Mouse (Mus musculus): Measurements from ENCODE around the gene AU040320. TPM values are rescaled to one million over a fixed set of nuclear protein-coding genes. Genes with fewer than 3 reads are reported as not detected.

AU040320 gene
- polyA plus RNA-seq, 1 experiment from 2014 or later = 24.1 TPM

GRCm38 (mm10) chr4:126770831-126771230, 17.5 kb downstream of the AU040320 start:
- H3K4me3 ChIP-seq (replicated peaks; ENCODE audit: low read length) = no peak overlapping the region
- no peak overlapping the region for H3K9ac ChIP-seq (ENCODE audit: low read length)
- 85% methylated on average over 4 of the region's 4 CpGs for WGBS
- H3K27ac ChIP-seq (ENCODE audit: low read length) = no peak overlapping the region
- 0 out of 2 replicates have a peak, but pooled peaks cover 2% of the 10 kb centered on the region for H3K4me1 ChIP-seq (ENCODE audit: control insufficient read depth, insufficient read depth, low read length)
- H3K36me3 ChIP-seq (ENCODE audit: control insufficient read depth, insufficient read depth, low read length) = no peaks in the 10 kb centered on the region
- no peak for ATAC-seq (ENCODE audit: insufficient read depth, low FRiP score)
- no peaks in the 10 kb centered on the region for H3K9me3 ChIP-seq (replicated peaks; ENCODE audit: control insufficient read depth, low read length)
- no peak overlapping the region for H3K4me2 ChIP-seq (ENCODE audit: low read depth, low read length)
- H3K27me3 ChIP-seq (ENCODE audit: control insufficient read depth, insufficient read depth, low read length) = no peaks in the 10 kb centered on the region

GRCm38 (mm10) chr4:126773871-126774270, 20.5 kb downstream of the AU040320 start:
- H3K4me3 ChIP-seq (replicated peaks; ENCODE audit: low read length) = no peak overlapping the region
- H3K4me2 ChIP-seq (ENCODE audit: low read depth, low read length) = no peak overlapping the region
- H3K36me3 ChIP-seq (ENCODE audit: control insufficient read depth, insufficient read depth, low read length) = no peaks in the 10 kb centered on the region
- H3K9me3 ChIP-seq (replicated peaks; ENCODE audit: control insufficient read depth, low read length) = no peaks in the 10 kb centered on the region
- no peak overlapping the region for H3K9ac ChIP-seq (ENCODE audit: low read length)
- H3K4me1 ChIP-seq (ENCODE audit: control insufficient read depth, insufficient read depth, low read length) = 0 out of 2 replicates have a peak, but pooled peaks cover 2% of the 10 kb centered on the region
- no peaks in the 10 kb centered on the region for H3K27me3 ChIP-seq (ENCODE audit: control insufficient read depth, insufficient read depth, low read length)
- no peak overlapping the region for H3K27ac ChIP-seq (ENCODE audit: low read length)
- no peak for ATAC-seq (ENCODE audit: insufficient read depth, low FRiP score)
- WGBS = 88% methylated on average over 6 of the region's 6 CpGs

- Histone ChIP-seq H3K4me1 (ENCODE audit: control insufficient read depth, insufficient read depth, low read length) (peaks cover 10% of the 10 kb centered on the region; the same call in 1 of the 2 replicates), H3K36me3 (ENCODE audit: control insufficient read depth, insufficient read depth, low read length) (no peaks in the 10 kb centered on the region), H3K9me3 (replicated peaks; ENCODE audit: control insufficient read depth, low read length) (no peaks in the 10 kb centered on the region), H3K27me3 (ENCODE audit: control insufficient read depth, insufficient read depth, low read length) (no peaks in the 10 kb centered on the region), H3K27ac (ENCODE audit: low read length) (no peak overlapping the region), H3K4me2 (ENCODE audit: low read depth, low read length) (no peak overlapping the region), H3K4me3 (replicated peaks; ENCODE audit: low read length) (no peak overlapping the region), H3K9ac (ENCODE audit: low read length) (no peak overlapping the region)
- peak; percentile 87; the same call in 1 of the 2 replicates for ATAC-seq (ENCODE audit: insufficient read depth, low FRiP score)
- WGBS = 15% methylated on average over 1 of the region's 1 CpGs
Observed at GRCm38 (mm10) chr4:126775182-126775581, 21.8 kb downstream of the AU040320 start.

- Histone ChIP-seq H3K27me3 (ENCODE audit: control insufficient read depth, insufficient read depth, low read length) (no peaks in the 10 kb centered on the region), H3K4me1 (ENCODE audit: control insufficient read depth, insufficient read depth, low read length) (peaks cover 13% of the 10 kb centered on the region; the same call in 1 of the 2 replicates), H3K36me3 (ENCODE audit: control insufficient read depth, insufficient read depth, low read length) (no peaks in the 10 kb centered on the region), H3K9ac (ENCODE audit: low read length) (no peak overlapping the region), H3K4me3 (replicated peaks; ENCODE audit: low read length) (no peak overlapping the region), H3K27ac (ENCODE audit: low read length) (no peak overlapping the region), H3K4me2 (ENCODE audit: low read depth, low read length) (no peak overlapping the region), H3K9me3 (replicated peaks; ENCODE audit: control insufficient read depth, low read length) (no peaks in the 10 kb centered on the region)
- WGBS = 55% methylated on average over 8 of the region's 8 CpGs
- no peak for ATAC-seq (ENCODE audit: insufficient read depth, low FRiP score)
Observed at GRCm38 (mm10) chr4:126779148-126779581, 25.8 kb downstream of the AU040320 start.

- H3K4me1 ChIP-seq (ENCODE audit: control insufficient read depth, insufficient read depth, low read length) = peaks cover 13% of the 10 kb centered on the region; the same call in 1 of the 2 replicates
- no peak for ATAC-seq (ENCODE audit: insufficient read depth, low FRiP score)
Observed at GRCm38 (mm10) chr4:126779826-126780775, 26.8 kb downstream of the AU040320 start.

GRCm38 (mm10) chr4:126781871-126782270, 28.5 kb downstream of the AU040320 start:
- 56% methylated on average over 3 of the region's 3 CpGs for WGBS
- Histone ChIP-seq H3K4me1 (ENCODE audit: control insufficient read depth, insufficient read depth, low read length) (peaks cover 13% of the 10 kb centered on the region; the same call in 1 of the 2 replicates), H3K4me3 (replicated peaks; ENCODE audit: low read length) (no peak overlapping the region), H3K27ac (ENCODE audit: low read length) (no peak overlapping the region), H3K27me3 (ENCODE audit: control insufficient read depth, insufficient read depth, low read length) (no peaks in the 10 kb centered on the region), H3K9me3 (replicated peaks; ENCODE audit: control insufficient read depth, low read length) (no peaks in the 10 kb centered on the region), H3K9ac (ENCODE audit: low read length) (no peak overlapping the region), H3K4me2 (ENCODE audit: low read depth, low read length) (no peak overlapping the region), H3K36me3 (ENCODE audit: control insufficient read depth, insufficient read depth, low read length) (no peaks in the 10 kb centered on the region)
- ATAC-seq (ENCODE audit: insufficient read depth, low FRiP score) = no peak

More at GRCm38 (mm10) chr4:126779826-126780775, 26.8 kb downstream of the AU040320 start:
- Histone ChIP-seq H3K4me3 (replicated peaks; ENCODE audit: low read length) (no peak overlapping the region), H3K27me3 (ENCODE audit: control insufficient read depth, insufficient read depth, low read length) (no peaks in the 10 kb centered on the region), H3K9ac (ENCODE audit: low read length) (no peak overlapping the region), H3K4me2 (ENCODE audit: low read depth, low read length) (no peak overlapping the region), H3K9me3 (replicated peaks; ENCODE audit: control insufficient read depth, low read length) (no peaks in the 10 kb centered on the region), H3K36me3 (ENCODE audit: control insufficient read depth, insufficient read depth, low read length) (no peaks in the 10 kb centered on the region), H3K27ac (ENCODE audit: low read length) (no peak overlapping the region)
- WGBS = 67% methylated on average over 12 of the region's 12 CpGs

GRCm38 (mm10) chr4:126782512-126782911, 29.2 kb downstream of the AU040320 start:
- no peaks in the 10 kb centered on the region for H3K9me3 ChIP-seq (replicated peaks; ENCODE audit: control insufficient read depth, low read length)
- no peak for ATAC-seq (ENCODE audit: insufficient read depth, low FRiP score)
- H3K36me3 ChIP-seq (ENCODE audit: control insufficient read depth, insufficient read depth, low read length) = no peaks in the 10 kb centered on the region
- H3K4me3 ChIP-seq (replicated peaks; ENCODE audit: low read length) = no peak overlapping the region
- H3K27ac ChIP-seq (ENCODE audit: low read length) = no peak overlapping the region
- WGBS = 87% methylated on average over 8 of the region's 8 CpGs
- no peak overlapping the region for H3K4me2 ChIP-seq (ENCODE audit: low read depth, low read length)
- H3K27me3 ChIP-seq (ENCODE audit: control insufficient read depth, insufficient read depth, low read length) = no peaks in the 10 kb centered on the region
- H3K4me1 ChIP-seq (ENCODE audit: control insufficient read depth, insufficient read depth, low read length) = peaks cover 13% of the 10 kb centered on the region; the same call in 1 of the 2 replicates
- no peak overlapping the region for H3K9ac ChIP-seq (ENCODE audit: low read length)

- Histone ChIP-seq H3K4me3 (replicated peaks; ENCODE audit: low read length) (no peak overlapping the region), H3K4me2 (ENCODE audit: low read depth, low read length) (no peak overlapping the region), H3K9me3 (replicated peaks; ENCODE audit: control insufficient read depth, low read length) (no peaks in the 10 kb centered on the region), H3K36me3 (ENCODE audit: control insufficient read depth, insufficient read depth, low read length) (no peaks in the 10 kb centered on the region), H3K27me3 (ENCODE audit: control insufficient read depth, insufficient read depth, low read length) (no peaks in the 10 kb centered on the region), H3K27ac (ENCODE audit: low read length) (no peak overlapping the region), H3K4me1 (ENCODE audit: control insufficient read depth, insufficient read depth, low read length) (peaks cover 13% of the 10 kb centered on the region; the same call in 1 of the 2 replicates), H3K9ac (ENCODE audit: low read length) (no peak overlapping the region)
- ATAC-seq (ENCODE audit: insufficient read depth, low FRiP score) = no peak
- WGBS = 62% methylated on average over 8 of the region's 8 CpGs
Observed at GRCm38 (mm10) chr4:126782996-126783395, 29.7 kb downstream of the AU040320 start.
